Mouse (Mus musculus) cerebellum, adult 11-12 months (tissue): ENCODE results near the gene Scn4a.
"Not testable (repeated sequence)": the region's sequence is repeated elsewhere in the genome, so short reads cannot be mapped to it uniquely, and the experiment has no call there.

Source experiments
- DNase-seq: peaks from one replicate; pipeline ENCODE4 v3.0.0; 2022

Scn4a gene

DNA sequence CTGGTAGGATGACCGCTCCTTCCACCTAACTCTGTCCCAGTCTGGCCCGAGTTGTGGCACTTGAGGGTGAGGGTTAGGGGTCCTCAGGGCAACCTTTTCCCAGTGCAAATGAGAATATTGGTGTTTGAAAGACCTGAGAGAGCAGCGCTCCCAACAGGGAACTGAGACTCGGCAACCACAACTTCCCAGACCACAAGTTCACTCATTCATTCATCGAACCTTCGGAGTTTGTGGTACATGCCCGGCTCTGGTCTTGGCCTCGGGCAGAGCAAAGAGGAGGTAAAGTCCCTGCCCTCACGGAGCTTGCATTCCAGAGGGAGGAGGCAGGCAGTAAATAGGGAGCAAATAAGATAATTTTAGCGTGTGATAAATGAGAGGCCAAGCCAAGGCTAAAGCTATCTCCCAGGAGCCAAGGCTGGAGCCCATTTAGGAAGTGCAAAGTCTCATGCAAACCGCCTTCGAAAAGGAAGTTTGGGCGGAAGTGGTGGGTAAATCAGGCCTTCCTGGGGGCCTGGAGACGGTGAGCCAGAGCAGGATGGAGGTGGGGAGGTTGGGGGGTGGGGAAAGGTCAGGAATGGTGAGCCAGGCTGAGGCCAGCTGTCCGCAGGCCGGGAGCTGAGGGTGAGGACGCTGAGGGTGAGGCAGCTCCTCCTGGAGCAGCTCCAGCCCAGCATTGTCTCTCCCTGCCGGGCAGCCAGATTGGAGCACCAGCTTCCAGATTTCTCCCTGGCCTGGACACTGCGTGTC lies 2.5 kb upstream of the Scn4a start:
- peak; percentile 78 for DNase-seq

DNA sequence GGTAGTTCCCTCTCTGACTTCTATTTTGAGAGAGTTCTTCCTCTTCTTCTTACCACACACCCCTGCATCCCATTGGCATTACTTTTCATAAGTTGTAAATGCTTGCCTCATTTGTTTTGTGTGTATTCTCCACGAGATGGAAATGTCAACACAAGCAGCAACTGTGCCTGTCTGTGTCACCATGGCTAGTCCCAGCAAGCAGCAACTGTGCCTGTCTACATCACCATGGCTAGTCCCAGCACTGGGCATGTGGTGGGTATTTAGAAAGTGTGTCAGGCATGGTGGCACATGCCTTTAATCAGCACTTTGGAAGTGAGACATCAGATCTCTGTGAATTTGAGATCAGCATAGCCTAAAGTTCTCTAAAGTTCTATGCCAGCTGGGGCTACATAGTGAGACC lies 1.1 kb upstream of the Scn4a start:
- no peak for DNase-seq

DNA sequence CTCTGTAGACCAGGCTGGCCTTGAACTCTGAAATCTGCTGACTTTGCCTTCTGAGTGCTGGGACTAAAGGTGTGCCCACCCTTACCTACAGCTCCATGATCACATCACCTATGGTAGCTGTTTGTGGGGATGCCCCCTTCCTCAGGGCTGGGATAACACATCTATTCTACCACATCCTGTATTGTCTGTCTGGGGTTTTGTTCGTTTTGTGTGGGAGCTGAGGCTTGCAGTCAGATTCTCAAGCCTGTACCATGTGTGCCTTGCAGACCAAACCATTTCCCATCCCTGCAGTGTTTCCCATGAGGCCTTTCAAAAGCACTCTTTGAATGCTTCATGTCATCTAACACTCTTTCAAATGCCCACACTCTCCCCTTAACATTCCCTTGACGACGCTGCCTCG lies 1.1 kb downstream of the Scn4a start:
- DNase-seq = no peak

DNA sequence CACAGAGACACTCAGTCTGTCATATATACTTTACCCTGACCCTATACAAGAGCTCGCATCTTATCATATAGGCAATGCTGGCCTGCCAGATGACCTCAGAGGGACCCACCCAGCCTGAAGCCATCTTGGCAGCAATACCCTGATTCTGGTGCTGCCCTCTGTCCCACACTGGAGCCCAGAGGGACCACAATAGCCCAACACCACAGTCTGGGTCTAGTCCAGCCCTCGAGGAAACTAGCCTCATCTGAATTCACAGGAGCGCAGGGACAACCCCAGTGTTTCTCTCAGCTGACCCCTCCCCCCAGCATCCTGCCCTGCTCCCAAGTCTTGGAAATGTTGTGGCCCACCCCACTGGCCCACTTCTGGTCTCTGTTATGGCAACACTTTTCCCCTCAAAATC lies 1.8 kb downstream of the Scn4a start:
- no peak for DNase-seq

DNA sequence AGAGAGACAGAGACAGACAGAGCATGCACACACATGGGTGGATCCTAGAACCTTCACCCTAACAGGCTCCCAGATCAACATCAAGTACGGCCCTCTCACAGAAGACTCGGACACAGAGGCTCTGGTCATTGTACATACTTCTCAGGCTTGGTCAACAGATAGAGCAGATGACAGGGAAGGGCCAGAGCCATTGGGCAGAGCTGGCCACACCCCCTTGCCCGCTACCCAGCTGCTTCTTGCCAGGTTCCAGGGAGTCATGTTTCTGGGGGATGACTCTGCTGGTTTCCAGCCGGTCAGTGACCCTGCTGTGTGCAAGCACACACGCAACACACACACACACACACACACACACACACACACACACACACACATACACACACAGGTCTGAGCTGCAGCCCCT lies 2.2 kb downstream of the Scn4a start:
- no peak for DNase-seq

DNA sequence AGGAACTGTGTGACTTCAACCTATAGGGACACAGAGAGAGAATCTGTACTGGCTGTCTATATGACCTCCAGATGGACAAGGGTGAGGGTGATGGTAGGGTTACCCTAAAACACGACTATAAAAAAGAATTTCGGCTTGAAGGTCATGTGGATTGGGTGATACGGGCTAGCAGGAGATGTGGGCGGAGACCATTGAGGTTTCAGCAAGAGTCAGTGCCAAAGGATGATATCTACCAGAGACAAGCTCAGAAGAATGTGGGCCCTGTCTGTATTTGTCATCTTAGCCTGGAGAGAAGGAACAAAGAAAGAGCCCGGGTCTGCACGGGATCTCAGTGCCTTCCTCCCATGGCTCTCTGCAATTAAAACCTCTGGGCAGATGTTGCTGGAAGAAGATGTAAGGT lies 3.3 kb downstream of the Scn4a start:
- no peak for DNase-seq

DNA sequence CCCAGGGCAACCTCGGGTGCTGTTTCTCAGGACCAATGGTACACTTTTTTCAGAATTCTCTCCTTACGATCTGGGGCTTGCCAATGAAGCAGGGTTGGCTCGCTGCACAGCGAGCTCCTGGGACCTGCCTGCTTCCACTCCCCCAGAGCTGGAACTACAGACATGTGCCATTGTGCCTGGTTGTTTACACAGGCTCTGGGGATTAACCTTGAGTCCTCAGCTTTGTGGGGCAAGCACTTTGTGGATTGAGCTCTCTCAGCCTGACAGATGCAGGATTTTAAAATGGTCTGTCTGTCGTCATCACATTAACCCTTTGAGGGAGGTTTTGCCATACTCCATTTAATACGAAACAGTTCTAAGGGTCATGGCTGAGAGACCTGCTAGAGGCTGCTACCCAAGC lies 8.2 kb downstream of the Scn4a start:
- no peak for DNase-seq

DNA sequence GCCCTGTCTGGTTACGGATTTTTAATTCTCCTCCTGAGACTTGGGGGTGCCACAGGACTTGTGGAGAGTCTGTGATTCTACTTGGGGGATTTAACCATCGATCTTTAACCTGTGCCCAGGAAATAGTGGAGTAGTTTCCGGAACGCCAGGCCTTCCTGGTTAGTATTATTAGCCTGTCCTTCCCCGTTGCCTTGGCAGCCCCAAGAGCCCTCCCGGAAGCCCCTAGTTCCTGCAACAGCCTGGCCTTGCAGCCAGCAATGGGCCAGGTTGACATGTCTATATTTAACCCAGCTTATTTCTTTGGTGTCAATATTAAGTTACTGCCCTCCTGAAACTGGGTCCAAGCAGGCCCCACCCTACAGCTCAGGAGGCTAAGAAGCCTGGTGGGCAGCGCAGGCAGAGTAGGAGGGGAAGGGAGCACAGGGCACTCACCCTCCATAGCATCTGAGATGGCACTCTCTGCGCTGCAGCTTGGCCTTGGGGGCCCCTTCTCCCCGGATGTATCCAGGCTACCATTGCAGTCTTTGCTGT lies 12.0 kb downstream of the Scn4a start:
- DNase-seq = no peak

DNA sequence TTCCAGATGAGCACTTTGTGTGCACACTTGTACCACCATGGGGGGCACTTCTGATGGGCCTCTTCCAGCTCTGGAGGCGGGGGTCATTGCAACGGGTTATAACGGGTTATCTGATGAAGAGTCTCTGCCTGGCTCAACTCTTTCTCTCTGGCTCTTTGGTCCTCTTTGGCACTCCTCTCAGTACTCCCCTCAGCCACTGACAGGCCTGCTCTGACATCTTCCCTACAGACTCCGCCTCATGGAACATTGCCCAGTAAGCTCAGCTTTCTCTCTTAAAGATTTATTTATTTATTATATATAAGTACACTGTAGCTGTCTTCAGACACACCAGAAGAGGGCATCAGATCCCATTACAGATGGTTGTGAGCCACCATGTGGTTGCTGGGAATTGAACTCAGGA lies 13.8 kb downstream of the Scn4a start:
- DNase-seq = not testable (repeated sequence)

DNA sequence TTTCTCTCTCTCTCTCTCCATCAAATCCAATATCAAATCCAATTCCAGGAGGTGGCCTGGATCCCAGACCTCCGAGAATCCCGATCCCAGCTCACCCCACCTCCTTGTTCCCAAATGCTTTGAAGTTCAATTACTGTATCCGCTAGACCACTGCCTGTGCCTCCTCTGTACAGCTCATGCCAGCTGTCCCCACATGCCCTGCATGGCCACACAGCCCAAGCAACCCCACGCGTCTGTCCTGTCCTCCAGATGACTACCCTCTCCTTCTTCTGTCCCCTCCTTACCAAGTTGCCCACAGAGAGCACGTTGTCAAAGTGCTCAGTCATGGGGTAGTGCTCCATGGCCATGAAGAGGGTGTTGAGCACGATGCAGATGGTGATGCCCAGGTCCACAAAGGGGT lies 14.2 kb downstream of the Scn4a start:
- no peak for DNase-seq

DNA sequence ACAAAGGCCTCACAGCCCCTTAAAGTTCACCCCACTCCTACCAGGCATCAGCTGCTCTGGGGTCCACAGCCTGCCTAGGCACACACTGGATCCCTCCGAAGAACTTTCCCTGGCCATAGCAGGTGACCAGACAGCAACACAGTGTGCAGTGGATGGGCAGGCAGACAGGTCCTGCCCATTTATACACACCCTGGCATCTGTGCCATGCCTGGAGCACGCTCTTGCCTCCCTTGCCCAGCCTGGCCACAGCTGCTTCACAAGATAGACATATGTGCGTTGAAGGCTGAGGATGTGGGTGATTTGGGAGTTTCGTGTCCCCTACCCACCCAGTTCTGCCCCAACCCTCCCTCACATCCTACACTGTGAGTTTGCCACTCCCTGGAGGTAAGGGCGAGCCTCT lies 15.1 kb downstream of the Scn4a start:
- DNase-seq = no peak

DNA sequence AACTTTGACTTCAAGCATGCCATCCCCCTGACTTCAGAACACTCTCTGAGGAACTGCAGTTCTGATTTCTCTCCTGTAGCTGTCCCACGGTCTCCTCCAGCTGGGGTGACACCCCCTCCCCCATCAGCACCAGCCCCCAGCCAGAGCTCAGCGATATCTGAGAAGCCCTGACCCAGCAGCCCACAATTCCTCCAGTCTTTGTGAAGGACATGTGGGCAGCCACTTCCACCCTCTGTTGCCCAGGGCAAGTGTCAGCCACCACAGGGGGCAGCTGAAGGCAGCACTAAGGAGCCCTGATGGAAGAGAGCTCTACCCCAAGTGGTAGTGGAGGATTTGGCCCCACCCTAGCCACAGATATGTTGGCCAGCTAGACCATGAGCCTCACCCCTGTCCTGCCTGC lies 19.0 kb downstream of the Scn4a start:
- DNase-seq = no peak

DNA sequence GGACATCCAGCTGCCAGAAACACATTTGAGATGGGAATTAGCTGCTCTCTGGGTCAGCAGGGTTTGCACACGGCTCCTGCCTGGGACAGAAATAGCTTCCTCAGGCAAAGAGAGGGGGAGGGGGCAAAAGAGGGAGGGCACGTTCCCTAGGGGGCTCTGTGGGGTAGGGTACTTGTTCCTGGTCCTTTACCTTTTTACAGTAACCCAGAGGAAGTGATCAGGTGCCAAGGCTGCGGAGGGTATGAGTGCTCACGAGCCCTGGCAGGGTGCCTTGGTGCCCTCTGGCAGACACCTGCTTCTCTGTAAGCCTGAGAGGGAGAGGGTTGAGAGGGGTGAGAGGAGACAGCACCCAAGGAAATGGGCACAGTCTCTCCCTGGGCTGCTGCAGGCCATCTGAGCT lies 20.6 kb downstream of the Scn4a start:
- DNase-seq = no peak

DNA sequence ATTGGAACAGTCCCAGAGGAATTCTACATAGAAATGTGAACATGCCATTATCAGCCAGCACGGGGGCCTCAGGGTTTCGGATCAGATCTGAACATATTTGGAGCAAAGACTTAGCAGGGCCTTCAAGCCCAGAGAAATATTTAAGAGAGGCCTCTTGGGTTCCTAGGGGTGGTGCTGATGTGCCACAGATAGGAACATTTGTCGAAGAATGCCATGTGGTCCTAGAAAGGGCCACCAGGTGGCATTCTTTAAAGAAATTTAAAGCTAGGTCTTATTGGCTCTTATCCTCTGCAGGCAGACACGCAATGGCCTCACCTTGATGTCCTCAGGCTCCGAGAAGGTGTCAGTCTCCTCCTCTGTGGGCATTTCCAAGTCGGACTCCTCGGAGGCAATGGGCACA lies 23.4 kb downstream of the Scn4a start:
- peak; percentile 31 for DNase-seq

DNA sequence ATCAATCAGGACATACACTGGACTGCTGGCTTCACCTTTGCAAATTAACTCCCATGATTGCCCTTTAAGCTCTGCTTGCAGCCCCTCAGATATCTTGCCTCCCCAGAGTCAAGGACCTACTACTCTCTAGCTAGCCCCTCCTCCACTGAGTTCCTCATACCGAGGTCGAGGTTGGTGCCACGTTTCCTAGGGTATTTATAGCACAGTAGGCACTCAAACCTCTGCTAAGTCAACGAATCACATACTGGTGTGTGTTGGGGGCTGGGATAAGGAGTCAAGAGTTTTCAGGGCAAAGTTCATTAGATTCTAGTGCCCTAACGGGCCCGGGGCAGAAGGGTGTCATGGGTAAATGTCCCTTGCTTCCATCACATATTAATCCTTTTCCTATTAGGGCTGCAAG lies 24.0 kb downstream of the Scn4a start:
- DNase-seq = no peak

DNA sequence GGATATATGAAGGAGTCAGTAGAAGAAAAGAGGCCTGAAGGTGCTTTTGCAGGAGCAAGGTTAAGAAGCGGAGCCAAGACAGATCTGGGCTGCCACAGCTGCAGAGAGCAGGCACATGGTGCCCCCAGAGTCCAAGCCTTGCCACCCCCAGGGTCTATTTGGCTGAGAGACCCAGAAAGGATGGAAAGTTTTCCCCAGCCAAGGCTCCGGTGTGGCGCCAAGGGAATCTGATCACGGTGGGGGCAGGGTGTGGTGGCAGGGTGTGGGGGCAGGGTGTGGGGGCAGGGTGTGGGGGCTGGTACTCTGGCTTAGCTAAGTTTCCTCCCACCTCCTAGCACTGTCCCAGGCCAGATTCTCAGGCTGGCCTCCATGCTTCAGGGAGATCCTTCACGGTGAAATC lies 24.6 kb downstream of the Scn4a start:
- no peak for DNase-seq

DNA sequence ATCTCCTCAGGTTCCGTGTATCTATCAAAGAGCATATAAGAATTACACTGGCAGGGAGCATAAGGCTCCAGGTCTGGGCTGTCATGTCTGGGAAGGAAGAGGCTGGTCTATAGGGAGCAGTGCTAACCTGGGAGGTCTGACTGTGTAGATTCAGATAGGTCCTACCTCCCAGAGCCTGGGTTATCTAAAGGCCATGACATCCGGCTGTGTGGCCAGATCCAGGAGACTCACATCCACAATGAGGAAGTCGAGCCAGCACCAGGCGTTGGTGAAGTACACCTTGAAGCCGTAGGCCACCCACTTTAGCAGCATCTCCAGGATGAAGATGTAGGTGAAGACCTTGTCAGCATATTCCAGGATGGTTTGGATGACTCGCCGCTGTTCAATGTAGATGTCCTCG lies 26.6 kb downstream of the Scn4a start:
- DNase-seq = no peak

DNA sequence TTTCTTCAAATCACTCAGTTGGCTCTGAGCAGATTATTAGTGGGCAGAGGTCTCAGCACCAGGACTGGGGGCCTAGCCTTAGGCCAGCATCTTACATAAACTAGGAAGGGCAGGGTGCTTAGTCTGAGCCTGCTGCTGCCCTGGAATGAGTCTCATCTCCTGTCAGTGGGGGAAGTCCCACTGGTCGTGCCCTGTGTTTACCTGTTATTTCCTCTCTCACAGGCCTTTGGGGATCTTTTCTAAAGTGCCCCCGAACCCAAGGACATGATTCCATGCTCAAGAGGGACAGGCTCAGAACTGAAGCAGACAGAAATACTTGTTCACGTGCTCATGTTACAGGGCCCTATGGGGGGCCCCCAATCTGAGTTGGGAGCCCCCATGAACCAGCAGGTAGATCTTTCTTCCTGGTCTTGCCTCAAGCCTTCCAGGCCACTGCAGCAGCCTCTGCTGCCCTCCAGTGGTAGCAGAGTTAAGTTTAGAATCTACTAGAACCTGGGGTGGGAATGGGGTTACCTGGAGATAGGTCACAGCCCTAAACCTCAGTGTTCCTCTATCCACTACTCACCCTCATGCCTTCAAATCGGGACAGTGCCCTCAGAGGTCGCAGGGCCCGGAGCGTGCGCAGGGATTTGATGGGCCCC lies 27.4 kb downstream of the Scn4a start:
- DNase-seq = peak; percentile 49

DNA sequence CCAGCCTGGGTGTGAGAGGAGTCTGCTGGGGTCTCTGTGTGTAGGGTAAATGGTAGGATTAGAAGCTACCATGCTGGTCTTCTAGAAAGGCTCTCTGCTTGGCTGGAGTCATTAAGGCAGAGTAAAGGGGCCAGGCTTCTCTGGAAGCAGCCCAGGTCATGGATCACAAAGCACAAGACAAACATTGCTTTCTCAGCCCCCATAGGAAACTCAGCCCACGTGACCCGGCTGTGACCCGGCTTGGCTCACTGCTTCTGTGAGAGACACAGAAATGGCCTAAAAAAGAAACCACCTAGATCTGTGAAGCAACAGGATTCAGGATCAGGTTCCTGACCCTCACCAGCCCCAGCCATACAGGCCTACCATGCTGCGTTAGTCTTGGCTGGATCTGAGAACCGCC lies 28.2 kb downstream of the Scn4a start:
- no peak for DNase-seq

DNA sequence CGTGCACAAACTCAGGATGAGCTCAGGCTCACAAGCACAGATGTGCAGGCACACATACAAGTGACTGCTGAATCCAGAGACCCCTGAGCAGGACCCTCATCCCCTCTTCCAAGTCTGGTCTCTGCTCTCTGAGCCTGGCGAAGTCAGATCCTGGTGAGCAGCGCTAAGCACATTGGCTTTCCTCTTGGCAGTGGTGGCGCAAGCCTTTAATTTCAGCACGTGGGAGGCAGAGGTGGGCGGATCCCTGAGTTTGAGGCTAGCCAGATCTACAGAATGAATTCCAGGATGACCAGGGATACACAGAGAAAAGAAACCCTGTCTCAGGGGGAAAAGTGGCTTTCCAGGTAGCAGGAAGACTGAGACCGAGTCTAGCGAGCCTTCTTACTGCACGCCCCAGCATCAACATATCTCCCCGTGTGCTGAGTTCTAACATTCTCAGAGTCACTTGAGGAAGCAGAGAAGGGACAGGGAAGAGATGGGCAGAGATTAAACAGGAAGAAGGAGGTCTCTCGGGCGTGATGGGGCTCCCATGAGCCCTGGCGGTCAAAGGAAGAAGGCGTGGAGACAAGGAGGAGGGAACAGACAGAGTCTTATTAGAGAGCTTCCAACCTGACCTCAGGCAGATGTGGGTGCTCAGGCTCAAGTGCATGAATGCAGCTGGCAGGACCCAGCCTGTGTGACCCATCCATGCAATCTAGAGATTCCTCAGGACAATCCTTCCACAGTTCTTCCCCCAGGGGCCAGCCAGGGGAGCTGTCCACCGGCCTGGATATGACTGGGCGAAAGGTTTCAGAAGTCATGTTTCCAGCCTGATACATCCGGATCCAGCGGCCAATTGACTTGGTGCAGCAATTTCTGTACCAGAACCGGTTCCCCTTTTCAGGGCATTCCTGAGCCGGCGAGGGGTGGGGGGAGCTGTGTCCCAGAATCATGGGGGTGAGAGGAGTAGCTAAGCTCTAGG lies 34.4 kb downstream of the Scn4a start:
- DNase-seq = no peak

DNA sequence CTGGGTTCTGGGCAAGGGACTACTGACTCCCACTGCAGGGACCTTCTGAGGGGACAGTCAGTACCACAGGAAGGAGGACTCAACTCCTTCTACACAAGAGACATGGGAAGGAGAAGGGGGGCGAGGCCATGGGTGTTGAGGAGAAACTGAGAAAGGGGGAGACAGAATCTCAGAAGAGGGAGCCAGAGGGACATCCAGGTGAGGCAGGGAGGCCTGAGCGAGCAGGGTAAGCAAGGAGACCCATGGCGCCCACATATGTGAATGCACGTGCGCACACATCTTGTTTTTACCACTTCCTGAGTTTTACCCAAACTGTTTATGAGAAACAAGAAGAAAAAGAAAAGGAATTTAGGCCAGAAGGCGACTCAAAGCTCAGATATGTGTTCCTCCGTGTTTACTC lies 35.3 kb downstream of the Scn4a start:
- DNase-seq = no peak

DNA sequence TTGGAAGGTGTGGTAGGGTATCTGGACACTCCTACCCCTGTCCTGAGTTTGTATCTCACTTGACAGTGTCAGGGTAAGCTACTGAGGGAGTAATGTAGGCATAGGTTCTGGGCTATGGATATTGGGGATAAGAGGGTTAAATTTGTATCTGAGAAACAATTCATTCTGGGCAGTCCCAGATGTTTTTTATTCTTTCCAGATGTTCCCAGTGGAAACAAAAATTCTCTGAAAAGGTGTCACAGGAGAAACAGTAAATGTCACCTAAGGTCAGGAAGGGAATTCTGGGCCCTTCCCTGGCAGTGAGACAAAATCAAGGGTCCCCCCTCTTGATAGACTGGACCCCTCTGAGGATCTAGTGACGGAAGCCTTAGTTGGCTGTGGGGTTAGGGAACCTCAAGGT lies 36.7 kb downstream of the Scn4a start:
- DNase-seq = no peak

DNA sequence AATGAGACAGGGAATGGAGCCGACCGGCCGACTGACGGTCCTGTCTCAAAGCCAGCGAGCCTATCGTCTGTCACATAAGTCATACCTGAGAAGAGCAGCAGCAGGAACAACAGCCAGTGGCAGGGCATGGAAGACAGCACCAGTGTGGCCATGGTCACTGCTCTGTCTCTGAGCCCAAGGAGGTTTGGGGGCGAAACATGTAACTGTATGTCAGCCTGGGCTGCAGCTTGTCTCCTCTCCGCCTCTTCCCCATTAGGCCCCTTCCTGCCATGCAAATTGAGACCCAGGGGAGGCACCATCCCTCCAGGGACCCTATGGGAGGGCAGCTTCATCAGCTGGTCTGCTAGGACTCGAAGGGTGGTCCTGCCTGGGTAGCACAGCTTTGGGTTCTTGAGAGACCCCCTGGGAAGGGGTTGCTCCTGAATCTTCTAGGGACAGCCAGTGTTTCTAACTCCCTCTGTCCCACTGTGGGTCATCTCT lies 38.7 kb downstream of the Scn4a start, which contains the start of gene Cd79b:
Gene Cd79b, minus strand, starts transcription at position 430 of the 480 bp plus-strand sequence.
- no peak for DNase-seq
